Mouse (Mus musculus): ENCODE data around the gene Slc12a8. TPM values are rescaled to one million over a fixed set of nuclear protein-coding genes. Genes with fewer than 3 reads are reported as not detected.

Slc12a8 gene
- polyA plus RNA-seq, 1 experiment from 2014 or later: 0.53 TPM

- H3K4me1 ChIP-seq (replicated peaks): peaks cover 27% of the 10 kb centered on the region
- no peak overlapping the region for H3K27ac ChIP-seq (replicated peaks)
- H3K9ac ChIP-seq: no peak overlapping the region
- H3K27me3 ChIP-seq: no peaks in the 10 kb centered on the region
- no peak overlapping the region for H3K4me2 ChIP-seq
- H3K9me3 ChIP-seq: no peaks in the 10 kb centered on the region
- no peak overlapping the region for H3K4me3 ChIP-seq
- ATAC-seq (ENCODE audit: low read depth): no peak
- no peaks in the 10 kb centered on the region for H3K36me3 ChIP-seq
Measured at GRCm38 (mm10) chr16:33681661-33682060, 164.5 kb downstream of the Slc12a8 start.

DNA sequence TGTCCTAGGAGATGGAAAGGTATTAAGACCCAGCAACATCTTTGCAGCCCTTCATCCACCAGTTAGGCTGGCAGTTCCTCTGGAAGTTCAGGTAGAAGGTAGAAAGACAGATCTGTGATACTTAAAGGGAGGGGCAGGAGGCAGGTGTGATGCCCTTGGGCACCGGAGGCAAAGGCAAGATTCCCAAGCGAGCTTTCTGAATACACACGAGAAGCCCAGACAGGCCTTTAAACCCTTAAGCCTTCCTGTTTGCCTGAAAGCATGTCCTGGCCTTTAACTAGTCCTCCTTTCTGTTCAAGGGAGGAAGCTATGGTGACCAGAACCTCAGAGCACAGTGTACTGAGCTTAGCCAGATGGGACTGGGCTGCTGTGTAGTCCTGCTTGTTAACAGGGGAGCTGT is 165.5 kb downstream of the Slc12a8 start:
- peaks cover 37% of the 10 kb centered on the region for H3K4me1 ChIP-seq (replicated peaks)
- 91% methylated on average over 3 of the region's 3 CpGs for WGBS
- no peaks in the 10 kb centered on the region for H3K9me3 ChIP-seq
- no peak overlapping the region for H3K4me2 ChIP-seq
- no peaks in the 10 kb centered on the region for H3K27me3 ChIP-seq
- H3K9ac ChIP-seq: no peak overlapping the region
- no peaks in the 10 kb centered on the region for H3K36me3 ChIP-seq
- ATAC-seq (ENCODE audit: low read depth): no peak
- no peak overlapping the region for H3K27ac ChIP-seq (replicated peaks)
- no peak overlapping the region for H3K4me3 ChIP-seq

DNA sequence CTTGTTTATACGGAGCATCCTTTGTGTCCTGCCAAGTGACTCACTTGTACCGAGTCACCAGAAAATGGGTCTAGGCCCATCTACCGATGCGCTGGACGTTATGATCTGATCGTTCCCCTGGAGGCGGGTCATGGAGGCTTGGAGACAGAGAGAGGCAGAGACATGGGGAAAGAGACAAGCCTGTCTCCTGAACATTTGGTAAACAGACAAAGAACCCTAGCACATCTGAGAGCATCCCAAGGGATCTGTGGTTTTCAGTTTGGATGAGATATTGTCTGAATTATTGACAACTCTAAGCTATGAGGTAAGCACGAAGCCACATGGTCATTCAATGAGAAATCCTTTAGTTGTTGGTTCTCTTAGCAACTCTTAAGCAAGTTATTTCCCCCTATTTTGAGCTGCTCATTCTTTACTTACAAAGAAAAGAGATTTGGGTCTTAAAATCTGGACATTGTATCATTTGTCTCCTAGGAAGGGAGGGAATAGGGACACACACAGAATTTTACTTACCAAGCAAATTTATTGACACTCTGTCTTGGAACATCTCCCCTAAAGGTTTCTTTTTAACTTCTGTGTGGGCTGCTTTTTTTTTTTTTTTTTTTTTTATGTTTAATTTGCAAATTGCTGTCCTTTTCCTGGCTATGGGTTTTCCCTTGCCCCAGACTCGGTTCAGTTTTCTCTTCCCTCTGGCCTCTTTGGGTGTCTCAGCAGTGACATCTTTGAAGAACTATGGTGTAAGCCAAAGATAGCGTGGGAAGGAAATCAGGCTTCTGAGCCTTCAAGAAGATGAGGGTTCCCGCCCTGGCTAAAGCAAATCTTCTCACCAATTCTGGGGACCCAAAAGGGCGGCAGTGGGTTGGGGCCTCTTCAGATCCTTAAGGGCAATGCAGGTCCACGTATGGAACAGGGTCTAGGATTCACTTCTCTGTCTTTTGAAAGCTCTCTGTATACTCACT is 166.4 kb downstream of the Slc12a8 start:
- H3K9ac ChIP-seq: peak overlapping the region; percentile 92
- H3K4me1 ChIP-seq (replicated peaks): peaks cover 43% of the 10 kb centered on the region
- 55% methylated on average over 13 of the region's 13 CpGs for WGBS
- ATAC-seq (ENCODE audit: low read depth): 0 out of 2 replicates have a peak, but pooled peaks have one; percentile 6
- H3K27ac ChIP-seq (replicated peaks): peak overlapping the region; percentile 79; the same call in 1 of the 2 replicates
- H3K4me2 ChIP-seq: peak overlapping the region; percentile 89
- H3K9me3 ChIP-seq: no peaks in the 10 kb centered on the region
- H3K27me3 ChIP-seq: no peaks in the 10 kb centered on the region
- H3K4me3 ChIP-seq: peak overlapping the region; percentile 84
- no peaks in the 10 kb centered on the region for H3K36me3 ChIP-seq

GRCm38 (mm10) chr16:33684162-33684702 is 167.1 kb downstream of the Slc12a8 start, which contains the start of gene Heg1:
Gene Heg1, plus strand, starts transcription at chr16:33684370.
- Histone ChIP-seq H3K27ac (replicated peaks) (peak within 1 kb of the TSS; percentile 79), H3K4me2 (peak within 1 kb of the TSS; percentile 89), H3K27me3 (no peaks in the 10 kb centered on the region), H3K9ac (peak within 1 kb of the TSS; percentile 92), H3K9me3 (no peaks in the 10 kb centered on the region), H3K4me1 (replicated peaks) (peaks cover 44% of the 10 kb centered on the region), H3K4me3 (peak within 1 kb of the TSS; percentile 84), H3K36me3 (no peaks in the 10 kb centered on the region)
- under 1% methylated on average over 35 of the region's 57 CpGs for WGBS
- ATAC-seq (ENCODE audit: low read depth): peak; percentile 78

DNA sequence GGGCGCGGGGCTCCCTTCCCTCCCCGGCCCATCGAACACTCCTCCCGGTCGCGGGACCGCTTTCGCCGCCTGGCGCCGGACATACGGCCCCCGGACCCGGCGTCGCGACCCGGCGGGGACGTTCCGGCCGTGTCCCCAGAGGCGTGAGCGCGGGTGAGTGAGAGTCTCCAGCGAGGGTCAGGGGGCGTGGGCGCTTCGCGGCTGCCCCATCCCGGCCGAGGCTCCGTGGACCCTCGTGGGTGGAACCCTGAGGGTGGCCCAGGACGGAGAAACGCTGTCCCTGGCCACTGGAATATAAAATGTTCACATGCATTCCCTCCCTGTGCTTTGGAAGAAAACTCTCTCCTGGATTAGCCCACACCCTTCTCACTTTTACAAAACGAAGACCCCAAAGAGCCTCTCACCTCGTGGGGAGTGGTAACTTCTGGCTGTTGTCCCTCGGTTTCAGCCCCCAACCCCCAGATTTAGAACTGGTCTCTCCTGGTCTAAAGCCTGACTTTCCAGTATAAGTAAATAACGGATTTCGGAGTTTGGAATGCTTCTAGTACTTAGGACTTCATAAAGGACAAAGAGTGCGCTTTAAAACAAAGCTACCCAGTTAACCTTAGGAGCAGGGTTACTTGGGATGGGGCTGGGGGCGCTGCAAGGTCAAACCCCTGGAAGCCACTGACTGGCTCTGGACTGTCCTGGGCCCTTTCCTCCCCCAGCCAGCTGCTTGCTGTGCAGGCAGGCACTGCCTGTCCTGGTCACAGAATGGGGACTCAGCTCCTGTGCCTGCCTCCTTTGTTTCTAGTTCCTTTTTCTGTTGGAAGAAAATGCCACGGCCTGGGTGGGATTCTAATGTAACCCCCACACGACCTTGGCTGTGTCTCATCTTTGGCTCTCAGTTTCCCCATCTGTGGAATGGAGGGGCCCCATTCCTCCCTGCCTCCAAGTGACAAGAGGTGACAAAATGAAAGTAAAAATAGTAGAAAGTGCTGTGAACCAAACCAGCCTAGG is 167.9 kb downstream of the Slc12a8 start:
- no peaks in the 10 kb centered on the region for H3K27me3 ChIP-seq
- ATAC-seq (ENCODE audit: low read depth): peak; percentile 26; the same call in 1 of the 2 replicates
- H3K9ac ChIP-seq: peak overlapping the region; percentile 92
- no peaks in the 10 kb centered on the region for H3K36me3 ChIP-seq
- H3K4me3 ChIP-seq: peak overlapping the region; percentile 84
- H3K9me3 ChIP-seq: no peaks in the 10 kb centered on the region
- WGBS: under 1% methylated on average over 35 of the region's 46 CpGs
- H3K4me1 ChIP-seq (replicated peaks): peaks cover 52% of the 10 kb centered on the region
- peak overlapping the region; percentile 79 for H3K27ac ChIP-seq (replicated peaks)
- H3K4me2 ChIP-seq: peak overlapping the region; percentile 89

DNA sequence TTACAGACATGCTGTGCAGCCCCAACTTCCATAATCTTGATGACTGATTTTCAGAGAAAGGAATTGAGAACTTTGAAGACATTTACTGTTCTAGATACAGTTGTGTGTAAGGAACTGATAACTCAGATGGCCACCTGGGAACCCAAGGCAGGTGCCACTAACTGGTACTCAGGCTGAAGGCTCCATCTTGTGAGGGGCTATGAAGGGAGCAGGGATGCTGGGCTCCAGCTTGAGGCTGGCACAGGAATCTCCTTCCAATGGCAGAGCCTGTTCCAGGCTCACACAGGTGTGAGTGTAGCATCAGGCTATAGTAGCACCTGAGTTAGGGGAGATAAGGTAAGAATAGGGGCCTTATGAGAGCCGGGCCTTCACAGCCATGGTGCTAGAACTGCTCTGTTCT is 168.9 kb downstream of the Slc12a8 start:
- H3K27ac ChIP-seq (replicated peaks): no peak overlapping the region
- peak overlapping the region; percentile 84 for H3K4me3 ChIP-seq
- no peaks in the 10 kb centered on the region for H3K36me3 ChIP-seq
- ATAC-seq (ENCODE audit: low read depth): no peak
- 83% methylated on average over 1 of the region's 1 CpGs for WGBS
- peak overlapping the region; percentile 92 for H3K9ac ChIP-seq
- peak overlapping the region; percentile 89 for H3K4me2 ChIP-seq
- no peaks in the 10 kb centered on the region for H3K9me3 ChIP-seq
- H3K4me1 ChIP-seq (replicated peaks): peaks cover 62% of the 10 kb centered on the region
- H3K27me3 ChIP-seq: no peaks in the 10 kb centered on the region

DNA sequence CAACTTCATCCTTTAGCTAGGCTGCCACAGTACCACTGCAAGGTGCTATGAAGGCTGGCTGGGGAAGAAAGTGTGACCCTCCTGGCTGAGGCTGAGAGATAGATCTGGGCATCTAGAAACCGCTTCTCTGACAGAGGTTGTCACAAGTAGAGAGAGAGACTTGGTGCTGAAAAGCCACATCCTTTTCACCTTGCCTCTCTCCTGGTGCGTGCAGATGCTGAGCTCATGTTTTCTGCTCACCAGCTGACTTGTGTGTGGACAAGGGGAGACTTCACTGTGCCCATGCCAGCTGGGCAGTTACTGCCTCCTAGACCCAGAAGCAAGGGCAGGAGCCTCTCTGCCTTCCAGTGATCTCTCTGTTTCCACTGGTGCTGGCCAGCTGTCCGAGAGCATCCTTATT is 170.6 kb downstream of the Slc12a8 start:
- H3K27me3 ChIP-seq: no peaks in the 10 kb centered on the region
- H3K27ac ChIP-seq (replicated peaks): no peak overlapping the region
- no peak for ATAC-seq (ENCODE audit: low read depth)
- peak overlapping the region; percentile 89 for H3K4me2 ChIP-seq
- H3K4me1 ChIP-seq (replicated peaks): peaks cover 76% of the 10 kb centered on the region
- H3K36me3 ChIP-seq: no peaks in the 10 kb centered on the region
- H3K9me3 ChIP-seq: no peaks in the 10 kb centered on the region
- WGBS: 78% methylated on average over 3 of the region's 3 CpGs
- H3K9ac ChIP-seq: peak overlapping the region; percentile 41
- no peak overlapping the region for H3K4me3 ChIP-seq

GRCm38 (mm10) chr16:33690975-33691747 is 174.0 kb downstream of the Slc12a8 start:
- Histone ChIP-seq H3K9ac (no peak overlapping the region), H3K4me3 (no peak overlapping the region), H3K9me3 (no peaks in the 10 kb centered on the region), H3K27ac (replicated peaks) (peak overlapping the region; percentile 54; the same call in 1 of the 2 replicates), H3K36me3 (no peaks in the 10 kb centered on the region), H3K4me2 (no peak overlapping the region), H3K4me1 (replicated peaks) (peaks cover 72% of the 10 kb centered on the region), H3K27me3 (no peaks in the 10 kb centered on the region)
- 82% methylated on average over 6 of the region's 6 CpGs for WGBS
- ATAC-seq (ENCODE audit: low read depth): 0 out of 2 replicates have a peak, but pooled peaks have one; percentile 37

- H3K9me3 ChIP-seq: no peaks in the 10 kb centered on the region
- 26% methylated on average over 1 of the region's 1 CpGs for WGBS
- no peak overlapping the region for H3K4me3 ChIP-seq
- no peak overlapping the region for H3K9ac ChIP-seq
- no peak overlapping the region for H3K27ac ChIP-seq (replicated peaks)
- no peaks in the 10 kb centered on the region for H3K27me3 ChIP-seq
- H3K36me3 ChIP-seq: no peaks in the 10 kb centered on the region
- peaks cover 75% of the 10 kb centered on the region for H3K4me1 ChIP-seq (replicated peaks)
- no peak overlapping the region for H3K4me2 ChIP-seq
- no peak for ATAC-seq (ENCODE audit: low read depth)
Measured at GRCm38 (mm10) chr16:33693553-33693952, 176.4 kb downstream of the Slc12a8 start.

GRCm38 (mm10) chr16:33696811-33697575 is 179.9 kb downstream of the Slc12a8 start:
- H3K4me1 ChIP-seq (replicated peaks): peaks cover 64% of the 10 kb centered on the region
- WGBS: 60% methylated on average over 13 of the region's 13 CpGs
- no peak overlapping the region for H3K9ac ChIP-seq
- no peaks in the 10 kb centered on the region for H3K36me3 ChIP-seq
- ATAC-seq (ENCODE audit: low read depth): no peak; the same call in 1 of the 2 replicates
- H3K27me3 ChIP-seq: no peaks in the 10 kb centered on the region
- no peak overlapping the region for H3K4me3 ChIP-seq
- no peak overlapping the region for H3K4me2 ChIP-seq
- no peaks in the 10 kb centered on the region for H3K9me3 ChIP-seq
- H3K27ac ChIP-seq (replicated peaks): peak overlapping the region; percentile 24
